Mouse (Mus musculus) brain, embryonic 14.5 days (tissue): ENCODE measurements around the gene Uqcrq. TPM values are rescaled to one million over a fixed set of nuclear protein-coding genes. Genes with fewer than 3 reads are reported as not detected.
"Not testable (repeated sequence)": the region's sequence is repeated elsewhere in the genome, so short reads cannot be mapped to it uniquely, and the experiment has no call there.

Experiments used
- DNase-seq: peaks from one replicate; pipeline ENCODE4 v3.0.0-alpha.2; 2011; ENCODE audit warnings: low read depth
- CTCF ChIP-seq: fragments of 200-500 bp; IDR thresholded peaks from 2 replicates; pipeline ENCODE4 v1.5.1; 2012; ENCODE audit warnings: inconsistent platforms, mild to moderate bottlenecking, moderate library complexity, borderline replicate concordance; ENCODE audit not compliant: insufficient read depth, insufficient read length; ENCODE audit errors: extremely low read depth
- POLR2A ChIP-seq: fragments of 200-500 bp; IDR thresholded peaks from 2 replicates; pipeline ENCODE4 v1.6.1; 2012; ENCODE audit warnings: mild to moderate bottlenecking, inconsistent platforms, borderline replicate concordance; ENCODE audit not compliant: poor library complexity, insufficient read depth, insufficient read length, severe bottlenecking; ENCODE audit errors: extremely low read depth
- polyA plus RNA-seq: library from polyadenylated mRNA; depleted of rRNA; stranded (reverse); fragments of >200 nt; gene quantifications from 2 replicates; pipeline ENCODE4 v1.2.3, GENCODE M21; 2012

The Uqcrq gene
- polyA plus RNA-seq, 1 experiment = 217 TPM

DNA sequence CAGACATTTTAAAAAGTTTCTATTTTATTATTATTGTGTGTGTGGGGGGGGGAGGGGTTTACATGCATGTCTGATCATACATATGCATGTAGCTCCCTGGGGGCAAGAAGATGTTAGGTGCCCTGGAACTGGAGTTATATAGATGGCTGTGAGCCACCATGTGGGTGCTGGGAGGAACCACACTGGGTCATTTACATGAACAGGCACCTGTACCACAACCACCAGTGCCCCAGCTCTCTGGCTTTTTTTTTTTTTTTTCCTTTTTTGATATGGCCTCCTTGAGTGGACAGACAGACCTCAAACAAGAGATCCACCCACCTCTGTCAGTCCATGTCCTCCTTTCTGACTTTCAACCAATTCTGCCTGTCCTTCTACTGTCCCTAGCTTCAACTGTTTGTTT lies 1.4 kb downstream of the Uqcrq start:
- TF ChIP-seq CTCF (no peak), POLR2A (no peak)
- DNase-seq = no peak

DNA sequence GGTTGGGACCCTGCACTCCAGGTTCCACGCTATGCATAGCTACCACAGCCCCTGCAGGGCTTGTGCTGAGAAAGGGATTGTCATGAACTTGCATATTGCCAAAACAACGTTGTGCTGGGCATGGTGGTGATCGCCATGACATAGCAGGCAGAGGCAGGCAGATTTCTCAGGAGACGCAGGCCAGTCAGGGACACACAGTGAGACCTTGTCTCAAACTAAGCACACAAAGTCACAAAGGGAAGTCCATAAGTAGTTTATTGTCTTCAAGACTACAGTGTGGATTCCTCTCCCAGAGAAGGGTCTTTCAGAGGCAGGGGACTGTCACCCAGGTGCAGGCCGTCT lies 1.9 kb downstream of the Uqcrq start:
- TF ChIP-seq CTCF = no peak
- no peak for TF ChIP-seq POLR2A
- DNase-seq = no peak

DNA sequence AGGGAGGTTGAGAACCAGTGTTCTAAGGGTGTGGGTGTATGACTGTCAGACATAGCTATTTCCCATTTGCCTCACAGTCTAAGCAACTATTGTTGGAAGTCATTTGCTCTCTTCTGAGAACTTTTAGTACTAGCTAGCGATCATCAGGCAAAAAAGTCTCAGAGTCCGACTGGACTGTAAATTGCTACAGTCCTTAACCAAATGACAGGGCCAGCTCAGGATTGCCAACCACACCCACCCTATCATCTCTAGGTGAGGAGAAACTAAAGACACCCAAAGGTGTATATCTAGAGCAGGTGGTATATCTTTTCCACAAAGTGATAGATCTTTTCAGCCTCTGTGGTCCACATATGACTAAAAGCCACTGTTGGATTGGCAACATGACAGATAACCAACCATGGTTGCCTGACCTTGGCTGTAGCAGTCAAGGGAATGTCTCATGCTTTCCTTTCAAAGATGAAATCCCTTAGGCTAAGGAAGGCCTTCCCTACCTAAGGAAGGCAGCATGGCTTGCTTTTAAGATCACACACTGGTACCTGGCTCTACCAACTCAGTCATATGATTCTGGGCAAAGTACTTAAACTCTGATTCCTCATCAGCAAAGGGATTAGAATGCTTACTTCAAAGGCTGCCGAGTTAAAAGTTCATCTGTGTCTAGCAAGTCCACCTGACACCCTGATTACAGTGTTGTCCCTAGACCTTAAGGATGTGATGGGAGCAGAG lies 2.5 kb downstream of the Uqcrq start:
- no peak for DNase-seq
- no peak for TF ChIP-seq CTCF
- TF ChIP-seq POLR2A = no peak

DNA sequence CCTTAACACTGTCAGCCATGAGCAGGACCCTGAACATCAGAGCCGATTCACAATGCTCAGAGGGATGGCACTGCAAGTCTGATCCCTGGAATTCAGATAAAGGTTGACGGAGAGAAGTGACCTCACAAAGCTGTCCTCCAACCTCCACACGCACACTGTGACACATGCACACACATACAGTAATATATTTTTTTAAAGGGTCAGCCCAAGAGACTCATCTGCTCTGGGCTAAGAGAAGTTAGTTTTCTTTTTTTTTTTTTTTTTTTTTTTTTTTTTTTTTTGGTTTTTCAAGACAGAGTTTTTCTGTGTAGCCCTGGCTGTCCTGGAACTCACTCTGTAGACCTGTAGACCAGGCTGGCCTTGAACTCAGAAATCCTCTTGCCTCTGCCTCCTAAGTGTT lies 3.7 kb downstream of the Uqcrq start:
- DNase-seq = not testable (repeated sequence)

DNA sequence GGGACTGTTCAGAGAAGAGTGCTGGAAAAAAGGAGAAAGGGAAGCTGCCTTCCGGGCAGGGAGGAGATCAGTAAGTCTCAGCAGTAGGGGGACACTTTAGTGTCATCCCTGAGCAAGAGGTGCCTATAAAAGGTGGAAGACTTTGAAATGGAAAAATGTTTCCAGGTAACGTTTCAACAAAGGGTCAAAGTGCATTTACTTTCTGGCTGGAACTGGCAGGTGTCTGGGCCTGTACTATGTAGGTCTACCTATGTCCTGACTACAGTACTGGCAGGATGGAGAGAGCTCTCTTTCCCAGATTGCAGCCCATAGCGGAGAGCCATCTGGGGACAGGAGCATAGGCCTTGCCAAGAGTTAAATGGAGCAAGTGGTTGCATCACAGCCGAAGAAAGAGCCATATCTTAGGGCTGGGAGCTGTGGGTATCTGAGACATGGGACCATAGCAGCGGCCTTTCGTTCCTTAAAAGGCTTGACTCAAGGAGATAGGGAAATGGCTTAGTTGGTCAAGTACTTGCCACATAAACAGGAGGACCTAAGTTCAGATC lies 4.8 kb downstream of the Uqcrq start:
- no peak for DNase-seq
- TF ChIP-seq POLR2A (no peak), CTCF (no peak)

DNA sequence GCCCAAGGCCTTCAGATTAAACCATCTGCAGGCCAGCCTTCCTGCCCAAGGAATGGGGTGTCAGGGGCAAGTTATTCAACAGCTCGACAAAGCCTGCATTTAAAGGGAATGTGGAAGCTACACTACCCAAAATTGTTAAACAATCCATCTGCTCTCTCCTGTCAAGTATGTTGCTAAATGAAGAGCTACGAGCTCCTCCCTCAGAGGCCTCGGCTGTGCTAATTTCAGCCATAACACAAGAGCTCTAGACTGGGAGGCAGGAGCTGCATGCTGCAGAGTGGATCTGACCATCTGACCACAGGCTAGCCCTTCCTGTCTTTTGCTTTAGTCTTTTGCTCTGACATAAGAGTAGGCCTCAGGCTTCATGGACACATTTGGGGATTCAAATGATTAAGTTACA lies 5.4 kb downstream of the Uqcrq start:
- no peak for DNase-seq
- no peak for TF ChIP-seq CTCF
- no peak for TF ChIP-seq POLR2A

DNA sequence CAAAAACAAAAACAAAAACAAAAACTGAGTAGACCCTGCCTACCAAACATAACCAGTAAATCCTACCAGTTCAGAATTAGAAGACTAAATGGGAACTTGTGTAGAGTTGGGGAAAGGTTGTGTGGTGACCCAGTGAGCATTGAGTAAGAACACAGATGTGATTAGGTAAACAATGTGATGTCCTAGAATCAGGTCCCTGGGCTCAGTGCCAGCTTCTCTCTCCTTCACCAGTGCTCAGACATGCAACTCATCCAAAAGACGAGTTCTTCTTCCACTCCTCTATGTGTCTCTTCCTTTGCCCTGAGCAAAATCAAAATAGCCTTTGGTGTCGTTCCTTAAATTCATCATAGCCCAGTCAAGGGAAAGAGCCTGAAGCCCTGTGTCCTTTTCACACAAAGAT lies 5.8 kb downstream of the Uqcrq start:
- DNase-seq = no peak
- TF ChIP-seq CTCF (no peak), POLR2A (no peak)

DNA sequence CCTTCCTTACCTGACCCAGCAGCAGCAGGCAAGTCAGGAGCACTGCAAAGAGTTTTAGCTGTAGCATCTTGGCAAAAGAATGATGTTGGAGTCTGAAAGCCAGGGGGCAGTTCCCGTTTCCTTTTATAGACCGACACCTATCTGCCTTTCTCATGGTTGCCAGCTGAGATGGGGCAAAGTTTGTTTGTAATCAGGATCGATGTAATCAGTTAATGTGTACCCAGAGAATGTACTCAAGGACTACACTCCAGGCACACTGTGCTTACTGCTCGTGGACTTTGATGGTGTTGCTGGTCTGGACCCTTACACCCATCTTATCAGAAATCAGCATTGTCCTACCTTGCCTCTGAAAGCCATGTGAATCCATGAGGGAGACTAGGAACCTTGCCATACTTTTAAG lies 7.6 kb downstream of the Uqcrq start, which contains the start of gene Leap2:
Gene Leap2, minus strand, starts transcription at position 135 of the 400 bp plus-strand sequence.
- DNase-seq = no peak

DNA sequence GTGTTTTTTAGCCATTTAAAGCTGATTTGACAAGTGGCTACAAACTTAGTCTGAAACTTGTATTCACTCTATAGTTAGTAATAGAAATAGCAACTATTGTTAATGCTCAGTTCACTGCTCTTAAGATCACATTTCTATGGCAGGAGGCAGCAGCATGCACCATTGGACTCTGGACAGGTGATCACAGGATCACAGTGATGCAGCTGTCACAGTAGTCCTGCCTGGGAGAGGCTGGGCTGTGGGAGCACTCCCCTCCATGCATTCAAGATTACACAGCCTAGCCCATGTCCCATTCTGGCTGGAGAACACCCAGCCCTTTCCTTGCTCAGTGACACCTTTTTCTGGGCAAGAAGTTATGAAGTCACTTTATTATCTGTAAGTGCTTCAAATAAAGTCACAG lies 12.6 kb downstream of the Uqcrq start:
- TF ChIP-seq CTCF (no peak), POLR2A (no peak)
- no peak for DNase-seq

More for the DNA sequence above, 7.6 kb downstream of the Uqcrq start, which contains the start of gene Leap2:
- no peak for TF ChIP-seq POLR2A
- TF ChIP-seq CTCF = no peak

DNA sequence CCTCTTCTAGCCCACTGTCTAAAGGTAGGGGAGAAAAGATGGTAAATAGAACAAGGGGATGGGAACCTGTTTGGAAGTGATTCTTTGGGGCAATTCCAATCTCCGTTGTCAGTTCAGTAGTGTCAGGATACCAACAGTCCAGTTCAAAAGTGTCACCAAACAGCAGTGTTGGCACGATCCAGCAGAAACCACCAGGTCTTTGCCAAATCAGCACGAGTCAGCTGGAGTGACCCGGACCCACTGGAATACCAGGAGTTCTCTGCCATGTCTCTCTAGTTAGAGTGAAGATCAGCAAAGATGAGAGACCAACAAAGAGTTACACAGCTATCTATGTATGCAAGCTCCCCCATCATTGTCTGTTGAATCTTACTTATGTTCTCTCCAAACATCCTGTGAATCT lies 16.8 kb downstream of the Uqcrq start:
- TF ChIP-seq POLR2A (no peak), CTCF (no peak)
- DNase-seq = no peak

DNA sequence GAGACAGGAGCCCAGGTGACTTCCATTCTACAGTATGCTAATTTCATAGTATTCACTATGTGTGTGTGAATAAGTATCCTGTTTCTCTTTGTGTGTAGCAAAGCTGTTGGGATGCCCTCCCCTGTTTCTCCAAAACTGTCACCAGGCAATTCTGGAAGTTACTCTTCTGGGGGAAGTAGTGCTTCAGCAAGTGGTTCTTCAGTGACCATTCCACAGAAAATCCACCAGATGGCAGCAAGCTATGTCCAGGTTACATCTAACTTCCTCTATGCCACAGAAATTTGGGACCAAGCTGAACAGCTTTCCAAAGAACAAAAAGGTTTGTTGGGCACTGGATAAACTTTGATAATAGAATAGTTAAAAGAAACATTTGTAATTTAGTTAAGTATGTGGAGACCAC lies 18.9 kb downstream of the Uqcrq start:
- peak; percentile 54 for DNase-seq
- peak; percentile 60; the same call in 1 of the 2 replicates for TF ChIP-seq CTCF
- no peak for TF ChIP-seq POLR2A

DNA sequence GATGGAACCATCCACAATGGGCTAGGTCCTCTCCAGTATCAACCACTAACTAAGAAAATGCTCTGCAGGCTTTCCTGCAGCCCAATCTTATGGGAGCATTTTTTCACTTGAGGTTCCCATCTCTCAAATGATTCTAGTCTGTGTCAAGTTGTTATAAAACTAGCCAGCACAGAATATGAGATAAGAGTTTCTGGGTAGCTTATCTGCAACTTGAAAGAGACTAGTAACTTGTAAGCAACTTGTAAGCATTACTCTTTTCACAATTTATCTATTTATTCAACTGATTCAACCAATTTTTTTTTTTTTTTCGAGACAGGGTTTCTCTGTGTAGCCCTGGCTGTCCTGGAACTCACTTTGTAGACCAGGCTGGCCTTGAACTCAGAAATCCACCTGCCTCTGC lies 27.0 kb downstream of the Uqcrq start:
- TF ChIP-seq POLR2A (no peak), CTCF (no peak)
- DNase-seq = no peak
